Mouse (Mus musculus): Measurements from ENCODE around the gene Sucla2. TPM values are rescaled to one million over a fixed set of nuclear protein-coding genes. Genes with fewer than 3 reads are reported as not detected.

Sucla2 gene
- polyA plus RNA-seq, 1 experiment from 2014 or later: 109 TPM

GRCm38 (mm10) chr14:73637460-73637859 lies 112.3 kb downstream of the Sucla2 start:
- H3K9me3 ChIP-seq: no peaks in the 10 kb centered on the region
- no peak for DNase-seq (ENCODE audit: extremely low spot score, low spot score)
- no peak overlapping the region for H3K4me3 ChIP-seq
- H3K4me1 ChIP-seq: no peaks in the 10 kb centered on the region
- no peaks in the 10 kb centered on the region for H3K27me3 ChIP-seq (ENCODE audit: poor library complexity, severe bottlenecking)
- no peak overlapping the region for H3K27ac ChIP-seq
- H3K36me3 ChIP-seq (replicated peaks): no peaks in the 10 kb centered on the region

Other genes starting within 250 kb of the Sucla2 start
- gene Rb1, start 199.5 kb upstream of the Sucla2 start, polyA plus RNA-seq (2016; fragmentation: Nextera tagmentation; extraction: Ambion mirVana): 21.3 and 27.7 TPM in 2 replicates
- gene Itm2b, start 140.0 kb upstream of the Sucla2 start, polyA plus RNA-seq (2016; fragmentation: Nextera tagmentation; extraction: Ambion mirVana): 192 and 209 TPM in 2 replicates
- gene Med4, start 15.3 kb upstream of the Sucla2 start, polyA plus RNA-seq (2016; fragmentation: Nextera tagmentation; extraction: Ambion mirVana): 121 and 124 TPM in 2 replicates
- gene Nudt15, start 22.9 kb downstream of the Sucla2 start, polyA plus RNA-seq (2016; fragmentation: Nextera tagmentation; extraction: Ambion mirVana): 10.3 and 11.3 TPM in 2 replicates
- gene Gm21750, start 135.9 kb downstream of the Sucla2 start, polyA plus RNA-seq (2016; fragmentation: Nextera tagmentation; extraction: Ambion mirVana): not detected in 2 replicates

Measured in forebrain, embryonic 10.5 days (tissue).